Mouse (Mus musculus) bone marrow, adult 2 months (tissue): ENCODE measurements around the gene Rrm1.

Experiments
- CTCF ChIP-seq: fragments of 200-500 bp; IDR thresholded peaks from 2 replicates; pipeline ENCODE4 v1.5.1; 2011; ENCODE audit warnings: low read length, control low read depth; ENCODE audit not compliant: control insufficient read depth, insufficient read depth
- POLR2A ChIP-seq: fragments of 200-500 bp; IDR thresholded peaks from 2 replicates; pipeline ENCODE4 v1.6.1; 2011; ENCODE audit warnings: low read depth, mild to moderate bottlenecking, control low read depth, low read length, borderline replicate concordance; ENCODE audit not compliant: control insufficient read depth

- TF ChIP-seq CTCF (no peak), POLR2A (no peak)
These were observed 937 bp downstream of the Rrm1 start for GRCm38 (mm10) chr7:102442432-102442831.
